Mouse (Mus musculus): Measurements from ENCODE around the gene Klra9.
"Not testable (repeated sequence)": the region's sequence is repeated elsewhere in the genome, so short reads cannot be mapped to it uniquely, and the experiment has no call there.

Klra9 gene

GRCm38 (mm10) chr6:130193012-130193411 lies at the start of gene Klra9:
Gene Klra9, minus strand, starts transcription at chr6:130193112.
- not testable (repeated sequence) for DNase-seq (ENCODE audit: low spot score in 2 of 2)

- no peak for DNase-seq (ENCODE audit: low spot score in 2 of 2)
These were observed 44.6 kb upstream of the Klra9 start for GRCm38 (mm10) chr6:130237536-130237935.

- DNase-seq (ENCODE audit: low spot score in 2 of 2) = no peak
These were observed 43.7 kb upstream of the Klra9 start for GRCm38 (mm10) chr6:130236635-130237034.

- DNase-seq (ENCODE audit: low spot score in 2 of 2) = no peak
These were observed 40.3 kb upstream of the Klra9 start, which contains the start of gene Klra7 for GRCm38 (mm10) chr6:130233222-130233621. Gene Klra7, minus strand, starts transcription at chr6:130233322.

GRCm38 (mm10) chr6:130197453-130197852 lies 4.5 kb upstream of the Klra9 start:
- not testable (repeated sequence) for DNase-seq (ENCODE audit: low spot score in 2 of 2)

GRCm38 (mm10) chr6:130129798-130130197 lies 63.1 kb downstream of the Klra9 start, which contains the start of gene Klra8:
Gene Klra8, minus strand, starts transcription at chr6:130129898.
- DNase-seq (ENCODE audit: low spot score in 2 of 2) = not testable (repeated sequence)

Measured in frontal cortex, postnatal 10 days (tissue).